ENCODE assay signal across 8 mouse cellular contexts in genomic region chr8:45409702-45410101, GRCm38 (mm10). TPM values are rescaled to one million over a fixed set of nuclear protein-coding genes. Genes with fewer than 3 reads are reported as not detected.
DNase-seq lines count a peak whose midpoint lies in the region; ATAC-seq and TF ChIP-seq lines count a peak whose summit lies in the region.

No protein-coding gene starts in this region.

- H3K27me3 ChIP-seq in embryonic facial prominence, embryonic 15.5 days: no peaks in the 10 kb centered on the region
- no peaks in the 10 kb centered on the region for H3K27me3 ChIP-seq in intestine, embryonic 15.5 days (replicated peaks)
- H3K27me3 ChIP-seq in neural tube, embryonic 12.5 days (replicated peaks): no peaks in the 10 kb centered on the region

- no peaks in the 10 kb centered on the region for H3K9me3 ChIP-seq in embryonic facial prominence, embryonic 15.5 days (replicated peaks)
- H3K9me3 ChIP-seq in intestine, embryonic 15.5 days: no peaks in the 10 kb centered on the region
- no peaks in the 10 kb centered on the region for H3K9me3 ChIP-seq in neural tube, embryonic 12.5 days

- H3K4me3 ChIP-seq in left cerebral cortex, adult 2 months: peak overlapping the region; percentile 58
- peak overlapping the region; percentile 50 for H3K4me3 ChIP-seq in embryonic facial prominence, embryonic 15.5 days (replicated peaks)
- H3K4me3 ChIP-seq in intestine, embryonic 15.5 days (replicated peaks): peak overlapping the region; percentile 47
- peak overlapping the region; percentile 18; the same call in 1 of the 2 replicates for H3K4me3 ChIP-seq in neural tube, embryonic 12.5 days

- no peaks in the 10 kb centered on the region; the same call in 1 of the 2 replicates for H3K4me1 ChIP-seq in embryonic facial prominence, embryonic 15.5 days
- no peaks in the 10 kb centered on the region for H3K4me1 ChIP-seq in intestine, embryonic 15.5 days (replicated peaks)
- H3K4me1 ChIP-seq in neural tube, embryonic 12.5 days: no peaks in the 10 kb centered on the region

- H3K9ac ChIP-seq in embryonic facial prominence, embryonic 15.5 days: no peak overlapping the region
- H3K9ac ChIP-seq in intestine, embryonic 15.5 days: peak overlapping the region; percentile 40; the same call in 1 of the 2 replicates
- H3K9ac ChIP-seq in neural tube, embryonic 12.5 days: 0 out of 2 replicates have a peak overlapping the region, but pooled peaks have one; percentile 2

- no peaks in the 10 kb centered on the region for H3K36me3 ChIP-seq in embryonic facial prominence, embryonic 15.5 days
- H3K36me3 ChIP-seq in intestine, embryonic 15.5 days: no peaks in the 10 kb centered on the region
- H3K36me3 ChIP-seq in neural tube, embryonic 12.5 days: no peaks in the 10 kb centered on the region

- no peak overlapping the region; the same call in 1 of the 2 replicates for H3K27ac ChIP-seq in left cerebral cortex, adult 2 months
- peak overlapping the region; percentile 63 for H3K27ac ChIP-seq in embryonic facial prominence, embryonic 15.5 days (replicated peaks)
- H3K27ac ChIP-seq in intestine, embryonic 15.5 days: no peak overlapping the region
- H3K27ac ChIP-seq in neural tube, embryonic 12.5 days: no peak overlapping the region

- intact Hi-C loops in left cerebral cortex, adult 2 months (cut with DNase I): no loop called here
- intact Hi-C loops in left cerebral cortex, postnatal 4 days (cut with DNase I): no loop called here
- intact Hi-C loops in left cerebral cortex, postnatal 14 days (cut with DNase I): no loop called here

- DNase-seq in left cerebral cortex, adult 2 months (ENCODE audit: extremely low spot score in 1 of 2, low spot score in 2 of 2): no peak
- no peak for DNase-seq in left cerebral cortex, postnatal 4 days
- DNase-seq in left cerebral cortex, postnatal 14 days (ENCODE audit: low spot score in 2 of 2): no peak
- DNase-seq in right cerebral cortex, postnatal 36 days (ENCODE audit: low spot score in 2 of 2): no peak
- DNase-seq in right cerebral cortex, postnatal 25 days: no peak

- WGBS in embryonic facial prominence, embryonic 15.5 days: 38% methylated on average over 4 of the region's 4 CpGs
- 43% methylated on average over 4 of the region's 4 CpGs for WGBS in intestine, embryonic 15.5 days
- WGBS in neural tube, embryonic 12.5 days: 54% methylated on average over 4 of the region's 4 CpGs

- ATAC-seq in embryonic facial prominence, embryonic 15.5 days (ENCODE audit: insufficient number of reproducible peaks, low FRiP score, low TSS enrichment, low read depth): no peak
- peak; percentile 44 for ATAC-seq in intestine, embryonic 15.5 days
- no peak for ATAC-seq in neural tube, embryonic 12.5 days (ENCODE audit: low FRiP score, low read depth)

- H3K4me2 ChIP-seq in embryonic facial prominence, embryonic 15.5 days (replicated peaks): peak overlapping the region; percentile 64
- H3K4me2 ChIP-seq in intestine, embryonic 15.5 days (replicated peaks): peak overlapping the region; percentile 71
- H3K4me2 ChIP-seq in neural tube, embryonic 12.5 days (replicated peaks): peak overlapping the region; percentile 53

- no peak for TF ChIP-seq CTCF in left cerebral cortex, adult 2 months (IDR thresholded peaks at IDR 0.05)

RNA-seq across cellular contexts. Expression of gene Tlr3, which starts 1.2 kb away (rescaled TPM):
- total RNA-seq in left cerebral cortex, adult 2 months (2021): 1 to 10 TPM; 8.7 to 8.8 TPM
- 1 to 10 TPM; 2.0 to 3.1 TPM for total RNA-seq in left cerebral cortex, postnatal 4 days (2021)
- polyA plus RNA-seq in embryonic facial prominence, embryonic 15.5 days (2015; fragmentation: Nextera tagmentation; extraction: Ambion mirVana): 2.0 and 2.6 TPM in 2 replicates
- polyA plus RNA-seq in intestine, embryonic 15.5 days (2015; fragmentation: Nextera tagmentation; extraction: Ambion mirVana): 1.6 and 2.3 TPM in 2 replicates
- 0.80 and 1.2 TPM in 2 replicates for polyA plus RNA-seq in neural tube, embryonic 12.5 days (2016; fragmentation: Nextera tagmentation; extraction: Ambion mirVana)
- total RNA-seq in left cerebral cortex, postnatal 14 days (2021): 1 to 10 TPM; 6.6 to 6.9 TPM

RNA-seq across cellular contexts. Expression of gene Fam149a, which starts 27.6 kb away (rescaled TPM):
- 10 to 100 TPM; 25.7 to 26.0 TPM for total RNA-seq in left cerebral cortex, adult 2 months (2021)
- total RNA-seq in left cerebral cortex, postnatal 4 days (2021): 10 to 100 TPM; 21.0 to 22.6 TPM
- 13.9 and 15.7 TPM in 2 replicates for polyA plus RNA-seq in embryonic facial prominence, embryonic 15.5 days (2015; fragmentation: Nextera tagmentation; extraction: Ambion mirVana)
- polyA plus RNA-seq in intestine, embryonic 15.5 days (2015; fragmentation: Nextera tagmentation; extraction: Ambion mirVana): 10.4 and 10.7 TPM in 2 replicates
- polyA plus RNA-seq in neural tube, embryonic 12.5 days (2016; fragmentation: Nextera tagmentation; extraction: Ambion mirVana): 9.0 and 9.3 TPM in 2 replicates
- 10 to 100 TPM; 23.1 to 23.8 TPM for total RNA-seq in left cerebral cortex, postnatal 14 days (2021)
